Mouse (Mus musculus): Measurements from ENCODE around the gene Galnt15.
A peak's percentile ranks its signal among the peaks of the same experiment; 100 is the strongest.
"Not testable (repeated sequence)": the region's sequence is repeated elsewhere in the genome, so short reads cannot be mapped to it uniquely, and the experiment has no call there.

Galnt15 gene

DNA sequence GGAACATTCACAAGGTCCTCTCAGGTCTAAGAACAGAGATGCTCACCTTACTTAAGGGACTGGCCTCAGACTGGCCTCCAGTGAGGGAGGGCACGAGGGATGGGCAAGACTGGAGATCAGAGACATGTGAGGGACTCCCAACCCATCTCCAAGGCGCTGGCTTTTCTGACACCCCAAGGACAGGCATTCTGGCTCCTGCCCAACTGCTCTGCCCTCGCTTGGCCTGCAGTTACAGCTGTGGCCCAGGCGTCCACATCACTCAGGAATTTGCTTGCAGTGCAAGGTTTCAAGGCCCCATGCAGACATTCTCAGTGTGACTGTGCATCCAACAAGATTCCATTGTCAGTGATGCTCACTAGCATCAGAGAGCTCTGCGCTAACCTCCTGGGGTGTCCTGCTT, 7.7 kb downstream of the Galnt15 start:
- DNase-seq, result no peak

DNA sequence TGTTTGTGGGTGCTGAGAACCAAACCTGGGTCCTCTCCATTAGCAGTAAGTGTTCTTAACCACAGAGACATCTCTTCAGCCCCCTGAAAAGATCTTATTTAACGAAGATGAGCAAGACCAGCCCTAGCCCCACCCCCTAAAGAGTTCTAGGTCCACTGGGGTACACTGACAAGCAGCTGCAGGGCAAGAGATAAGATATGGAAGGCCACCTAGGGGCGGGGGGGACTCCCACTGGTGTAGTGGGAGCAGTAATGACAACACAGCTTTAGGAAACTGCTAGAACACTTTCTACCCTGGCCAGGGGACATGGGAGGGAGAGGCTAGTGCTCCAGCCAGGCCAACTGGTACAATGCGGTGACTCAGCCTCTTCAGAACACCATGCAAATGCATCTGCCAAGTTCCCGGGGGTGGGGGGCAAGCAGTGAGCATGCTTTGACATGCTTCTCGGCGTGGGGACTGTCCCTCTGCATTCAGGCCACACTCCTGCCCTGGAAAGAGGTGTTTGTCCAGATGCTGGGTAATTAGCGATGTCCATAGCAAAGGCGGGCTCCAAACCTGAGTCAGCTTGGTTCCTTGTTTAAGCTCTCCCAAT, 9.0 kb downstream of the Galnt15 start:
- no peak for DNase-seq

DNA sequence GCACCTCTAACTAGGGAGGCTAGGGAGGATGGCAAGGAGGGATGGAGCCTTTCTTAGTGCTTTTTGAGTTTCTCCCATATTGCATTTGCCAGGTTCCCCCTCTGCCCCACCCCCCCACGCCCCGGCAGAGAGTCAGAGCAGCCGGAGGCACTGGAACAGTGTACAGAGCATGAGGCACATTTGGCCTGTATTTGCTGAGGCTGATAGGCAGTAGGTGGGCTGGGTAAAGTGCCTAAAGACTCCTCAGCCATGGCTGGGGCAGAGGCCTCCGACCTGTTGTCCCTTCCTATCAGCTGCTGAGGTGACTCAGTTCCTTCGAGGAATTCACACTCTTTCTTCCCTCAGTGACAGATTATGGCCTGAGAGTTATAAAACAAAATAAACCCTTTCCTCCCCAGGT, 13.3 kb downstream of the Galnt15 start:
- DNase-seq, result no peak

DNA sequence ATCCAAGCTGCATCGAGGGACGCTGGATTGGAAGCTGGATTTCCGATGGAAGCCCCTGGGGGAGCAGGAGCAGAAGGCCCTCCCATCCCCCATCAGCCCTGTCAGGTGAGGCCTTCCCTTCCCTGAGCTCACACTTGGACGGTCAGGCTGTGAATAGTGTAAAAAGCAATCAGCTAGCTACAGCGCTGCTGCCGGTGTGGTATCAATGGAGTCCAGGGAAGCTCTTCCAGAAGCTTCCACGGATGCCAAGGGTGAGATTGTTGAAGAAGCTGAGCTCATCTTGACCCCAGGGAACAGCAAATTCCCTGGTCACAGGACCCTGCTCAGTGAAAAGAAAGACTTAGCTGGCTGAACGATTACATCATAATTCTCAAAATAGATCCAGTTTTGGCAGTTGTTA, 17.6 kb downstream of the Galnt15 start:
- no peak for DNase-seq

DNA sequence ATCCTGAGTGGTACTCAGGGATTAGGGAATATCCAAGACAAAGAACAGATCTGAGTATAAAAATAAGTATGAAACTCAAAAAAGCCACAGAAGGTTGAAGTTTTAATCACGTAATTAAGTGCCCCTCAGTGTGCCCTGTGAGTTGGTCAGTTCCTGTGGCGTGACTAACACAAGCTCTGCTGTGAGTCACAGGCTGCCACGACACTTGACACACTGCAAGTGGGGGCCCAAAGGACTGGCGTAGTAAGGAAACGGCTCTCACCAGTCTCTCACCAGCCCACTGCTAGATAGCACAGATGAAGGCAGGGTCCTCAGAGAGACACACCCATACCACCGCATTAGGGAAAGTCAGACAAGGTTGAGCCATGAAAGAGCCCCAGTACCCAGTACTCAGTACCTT, 21.4 kb downstream of the Galnt15 start:
- no peak for DNase-seq

DNA sequence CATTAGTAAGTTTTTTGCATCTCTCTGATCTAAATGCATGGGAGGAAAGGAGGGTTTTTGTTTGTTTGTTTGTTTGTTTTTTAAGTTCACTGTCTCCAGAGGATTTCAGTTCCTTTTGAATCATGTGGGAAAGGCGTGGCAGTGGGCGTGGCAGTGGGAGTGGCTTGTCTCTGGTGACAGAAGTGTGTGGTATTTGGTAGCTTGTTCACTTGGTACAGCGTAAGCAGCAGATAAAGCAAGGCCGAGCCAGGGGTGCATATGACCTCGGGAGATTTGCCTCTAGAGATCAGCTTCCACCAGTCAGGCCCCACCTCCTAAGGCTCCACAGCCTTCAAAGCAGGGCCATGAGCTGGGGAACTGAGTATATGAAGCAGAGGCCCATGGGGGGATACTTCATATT, 25.1 kb downstream of the Galnt15 start:
- DNase-seq, result no peak

DNA sequence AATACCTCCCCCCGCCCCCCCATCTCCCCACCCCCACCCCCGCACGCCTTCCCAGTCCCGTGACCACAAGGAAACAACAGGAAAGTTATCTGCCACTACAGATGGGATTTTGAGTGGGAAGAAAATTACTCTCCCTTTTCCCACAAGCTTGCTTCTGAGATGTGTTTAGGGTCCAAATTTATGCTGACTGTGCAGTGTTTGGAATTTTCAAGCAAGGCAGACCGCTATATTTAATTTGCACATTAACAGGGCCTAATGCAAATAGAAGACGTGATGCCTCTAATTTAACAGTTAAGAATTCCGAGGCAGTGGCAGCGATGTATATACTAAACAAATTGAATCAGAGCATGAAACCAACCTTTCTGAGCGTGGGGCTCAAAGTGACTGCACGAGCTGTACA, 26.0 kb downstream of the Galnt15 start:
- DNase-seq, result no peak

DNA sequence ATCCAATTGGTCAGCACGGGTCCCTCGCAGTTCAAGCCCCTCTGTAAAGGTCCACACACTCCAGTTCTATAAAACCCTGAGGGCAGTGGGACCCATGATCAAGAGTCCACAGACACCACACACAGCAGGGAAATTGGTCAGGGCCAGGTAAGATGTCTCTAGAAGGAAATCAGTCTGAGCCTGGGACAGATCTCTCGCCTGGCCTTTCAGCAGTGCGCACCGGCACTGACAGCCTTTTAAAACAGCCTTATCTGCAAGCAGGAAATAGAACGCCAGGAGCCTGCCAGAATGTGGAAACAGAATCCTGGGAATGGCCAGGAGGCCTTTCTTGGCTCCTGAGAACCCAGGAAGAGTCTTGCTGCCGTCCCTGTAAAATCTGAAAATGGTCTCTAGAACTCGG, 27.0 kb downstream of the Galnt15 start:
- no peak for DNase-seq

DNA sequence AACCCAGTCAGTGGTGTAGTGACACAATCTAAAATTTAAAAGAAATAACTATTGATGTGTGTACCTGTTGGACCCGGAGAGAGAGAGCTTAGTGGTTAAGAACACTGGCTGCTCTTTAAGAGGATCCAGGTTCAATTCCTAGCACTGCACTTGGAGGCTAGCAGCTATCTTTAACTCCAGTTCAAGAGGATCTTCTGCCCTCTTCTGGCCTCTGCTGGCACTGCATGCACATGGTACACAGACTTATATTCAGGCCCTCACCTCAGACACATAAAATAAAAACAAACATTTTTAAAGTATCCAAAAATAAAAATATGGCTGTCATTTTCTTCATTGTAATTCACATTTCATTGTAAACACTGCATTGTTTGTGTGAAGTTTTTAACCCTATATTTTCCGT, 27.9 kb downstream of the Galnt15 start:
- no peak for DNase-seq

DNA sequence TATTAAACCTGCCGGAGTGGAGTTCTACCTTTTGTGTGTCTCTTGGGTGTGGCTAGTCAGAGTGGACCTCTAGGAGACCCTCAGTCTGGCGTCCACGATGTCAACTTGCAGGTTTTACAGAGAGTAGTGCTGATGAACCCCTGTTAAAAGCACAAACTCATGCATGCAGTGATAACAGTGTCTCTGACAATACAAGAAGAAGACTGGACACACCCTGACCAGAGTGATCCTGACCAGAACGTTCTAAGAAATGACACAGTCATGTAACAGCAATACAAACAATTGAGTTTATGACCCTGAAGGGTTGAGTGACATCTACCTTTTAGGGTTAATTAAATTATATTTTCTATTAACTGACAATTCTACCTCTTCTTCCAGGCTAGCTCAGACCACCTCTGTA, 28.9 kb downstream of the Galnt15 start:
- DNase-seq, result no peak

DNA sequence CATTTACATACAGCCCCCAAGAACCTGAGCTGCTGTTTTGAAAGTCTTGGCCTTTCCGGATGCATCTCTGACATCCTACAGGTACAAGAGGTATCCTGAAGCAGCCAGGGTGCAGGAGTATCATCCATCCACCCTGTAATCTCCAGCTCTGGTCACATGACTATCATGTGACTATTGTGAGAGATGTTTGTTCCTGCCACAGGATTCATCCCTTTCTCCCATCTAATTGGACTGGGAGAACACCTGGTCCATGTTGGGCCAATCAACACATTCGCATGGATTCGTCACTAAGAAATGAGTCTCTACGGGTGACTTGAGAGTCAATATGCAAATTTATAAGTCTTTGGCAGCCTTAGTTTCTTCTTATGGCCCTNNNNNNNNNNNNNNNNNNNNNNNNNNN, 32.6 kb downstream of the Galnt15 start:
- no peak for DNase-seq

DNA sequence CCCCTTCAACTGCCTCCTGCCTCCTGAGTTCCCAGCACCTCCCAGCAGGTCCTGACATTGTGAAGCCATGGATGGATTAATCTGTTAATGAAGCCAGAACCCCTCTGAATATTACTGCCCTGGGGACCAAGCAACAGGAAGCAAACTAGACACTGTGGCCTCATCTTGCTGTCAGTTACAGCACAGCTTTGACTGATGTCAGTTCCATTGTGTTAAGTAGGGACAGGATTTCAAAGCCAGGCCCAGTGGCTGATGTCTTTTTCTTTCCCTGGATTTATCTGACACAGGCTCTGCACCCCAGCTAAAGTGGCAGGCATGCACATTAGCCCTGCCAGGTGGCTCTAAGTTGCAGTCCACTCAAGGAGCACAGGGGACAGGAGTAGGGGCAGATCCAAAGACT, 44.0 kb downstream of the Galnt15 start:
- DNase-seq, result no peak

DNA sequence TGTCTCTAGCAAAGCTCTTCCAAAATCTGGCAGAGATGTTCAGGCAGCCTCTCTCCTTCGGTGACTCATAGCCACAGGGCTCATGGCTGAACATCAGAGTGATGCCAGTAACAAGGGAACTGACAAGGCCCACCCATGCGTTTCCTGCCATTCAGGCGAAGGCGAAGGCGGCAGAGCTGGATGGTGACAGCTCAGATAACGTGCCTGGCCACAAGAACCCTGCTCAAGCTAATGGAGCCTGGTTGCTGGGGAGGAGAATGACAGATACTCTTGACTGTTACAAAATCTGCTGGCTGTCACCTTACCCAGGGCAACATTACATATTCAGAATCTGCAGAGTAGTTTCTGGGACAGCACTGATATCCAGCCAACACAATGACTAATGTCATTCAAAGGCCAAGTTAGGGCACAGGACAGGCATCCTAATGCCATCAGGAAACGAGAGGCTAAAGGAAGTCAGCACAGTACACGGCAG, 44.5 kb downstream of the Galnt15 start:
- peak; percentile 54 to 63 for DNase-seq

DNA sequence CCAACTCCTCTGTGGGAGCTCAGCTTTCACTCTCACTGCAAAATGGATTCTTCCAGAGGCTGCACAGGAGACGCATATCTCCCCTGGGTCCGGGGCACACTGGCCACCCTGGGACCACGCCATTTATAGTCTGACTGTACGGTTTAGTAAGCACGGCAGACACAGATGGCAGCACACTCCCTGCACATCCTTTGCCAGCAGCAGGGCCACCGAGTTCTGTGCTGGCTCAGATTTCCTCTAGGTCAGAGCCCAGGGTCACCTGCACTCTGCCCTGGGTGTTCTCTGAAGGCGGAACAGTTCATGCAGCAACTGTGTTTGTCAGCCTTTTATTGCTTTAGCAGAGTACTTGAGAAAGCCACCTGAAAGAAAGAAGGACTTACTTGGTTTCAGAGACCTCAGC, 45.1 kb downstream of the Galnt15 start:
- DNase-seq, result no peak

DNA sequence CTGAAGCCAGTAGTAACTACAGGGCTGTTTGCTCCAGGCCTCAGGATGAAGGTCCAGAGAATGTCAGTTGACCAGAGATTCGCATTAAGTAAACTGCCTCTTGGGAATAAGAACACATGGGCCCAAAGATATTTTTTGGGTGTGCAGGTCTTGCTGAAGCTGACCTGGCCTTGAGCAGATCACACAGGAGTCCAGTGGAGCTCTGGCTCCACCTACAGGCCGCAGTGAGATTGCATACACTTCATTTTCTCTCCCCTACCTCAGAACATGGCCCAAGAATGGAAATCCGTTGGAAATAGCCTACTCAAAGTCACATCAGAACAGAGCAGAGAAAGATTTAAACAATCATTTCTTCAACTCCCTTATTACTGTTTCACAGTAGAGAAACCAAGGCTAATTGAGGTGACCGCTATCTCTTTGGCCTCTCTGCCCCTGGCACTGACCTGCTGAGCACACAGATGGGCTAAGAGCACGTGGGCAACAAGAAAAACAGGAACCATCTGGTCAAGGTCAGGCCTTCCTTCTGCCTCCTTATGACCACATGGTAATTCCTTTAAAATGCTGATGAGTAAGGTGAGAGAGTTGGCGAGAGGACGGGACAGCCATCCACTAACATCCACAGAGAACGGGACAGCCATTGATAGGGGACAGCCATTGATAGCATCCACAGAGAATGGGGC, 48.2 kb downstream of the Galnt15 start:
- peak; percentile 44 to 53 for DNase-seq

DNA sequence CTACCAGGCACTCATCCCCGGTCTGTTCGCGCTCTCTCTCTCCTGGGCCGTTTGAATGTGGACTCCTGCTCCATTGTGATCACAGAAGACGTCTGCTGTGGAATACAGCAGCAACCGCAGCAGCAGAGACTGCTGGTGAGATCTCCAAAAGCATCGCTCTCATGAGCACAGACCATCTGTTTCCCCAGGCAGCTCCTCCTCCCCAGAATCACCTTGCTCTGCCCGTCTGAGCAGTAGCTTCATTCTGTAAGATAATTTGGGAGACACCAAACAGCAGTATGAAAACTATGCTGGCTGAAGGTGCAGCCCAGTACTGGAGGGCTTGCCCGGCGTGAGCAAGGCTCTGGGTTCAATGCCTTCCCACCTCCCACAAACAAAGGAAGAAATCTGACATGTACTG, 52.2 kb downstream of the Galnt15 start:
- DNase-seq, result no peak

DNA sequence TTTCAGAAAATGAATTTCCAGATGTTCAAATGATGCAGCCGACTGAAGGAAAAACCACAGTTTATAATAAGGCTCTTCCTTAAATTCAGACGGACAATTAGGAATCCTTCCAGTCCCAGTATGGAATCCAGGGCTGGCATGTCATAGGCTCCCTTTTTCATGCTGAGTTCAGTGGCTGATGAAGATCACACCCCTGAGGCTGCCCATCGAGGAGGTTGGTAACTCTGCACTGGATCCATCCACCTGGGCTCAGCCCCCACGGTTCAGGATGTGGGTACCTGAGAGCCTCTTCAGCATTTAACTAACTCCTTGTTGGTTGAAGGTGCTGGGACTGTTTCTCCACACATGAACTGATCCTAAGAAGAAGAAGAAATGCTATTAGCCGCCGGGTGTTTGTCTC, 54.1 kb downstream of the Galnt15 start:
- DNase-seq, result no peak

DNA sequence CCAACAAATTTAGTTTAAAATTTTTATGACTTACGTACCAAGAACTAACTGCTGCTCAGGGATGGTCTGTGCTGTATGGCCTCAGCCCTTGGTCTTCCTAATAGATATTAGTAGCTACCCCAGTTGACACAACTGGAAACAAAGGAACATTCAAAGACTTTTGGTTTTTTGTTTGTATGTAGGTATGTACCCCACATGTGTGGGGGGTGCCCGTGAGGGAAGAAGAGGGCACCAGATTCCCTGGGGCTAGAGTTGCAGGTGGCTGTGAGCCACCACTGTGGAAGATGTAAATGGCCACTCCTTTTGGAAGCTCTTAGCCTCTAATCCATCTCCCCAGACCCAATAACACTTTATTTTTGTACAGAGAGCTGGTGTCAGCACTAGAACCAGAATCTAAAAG, 54.7 kb downstream of the Galnt15 start:
- no peak for DNase-seq

DNA sequence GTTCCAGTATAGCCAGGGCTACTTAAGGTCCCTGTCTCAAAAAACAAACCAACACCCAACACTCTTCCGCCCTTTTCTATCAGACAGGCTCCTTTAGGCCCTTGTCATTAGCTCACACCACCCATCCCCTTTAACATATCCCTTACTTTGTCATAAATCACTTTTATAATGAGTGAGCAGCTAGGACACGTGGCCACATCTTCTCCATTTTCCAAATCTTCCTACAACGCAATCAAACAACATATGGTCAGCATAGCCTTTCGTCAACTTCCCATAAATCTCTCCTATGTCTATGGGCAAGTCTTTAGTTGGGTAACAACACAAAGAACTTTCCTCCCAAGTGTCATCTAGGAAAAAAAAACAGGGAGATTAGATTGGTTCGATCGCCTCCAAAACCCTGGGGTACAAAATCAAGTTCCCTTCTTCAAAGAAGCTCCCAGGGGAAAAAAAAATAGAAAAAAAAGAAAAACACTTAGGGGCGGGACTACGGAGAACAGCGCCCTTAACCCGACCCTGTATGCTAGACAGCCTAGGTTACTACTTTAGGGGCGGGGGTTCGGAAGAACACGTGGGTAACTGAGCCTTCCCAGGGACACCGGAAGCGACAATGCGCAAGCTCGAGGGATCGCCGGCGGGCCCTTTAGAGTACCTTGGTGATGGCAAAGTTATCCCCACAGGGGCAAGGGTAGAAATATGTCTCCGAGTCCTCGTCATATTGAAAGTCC, 56.1 kb downstream of the Galnt15 start, which contains the start of gene Oxnad1:
Gene Oxnad1, plus strand, starts transcription at position 614 of the 725 bp plus-strand sequence.
- peak in 1 of 2 experiments; percentile 91 for DNase-seq

DNA sequence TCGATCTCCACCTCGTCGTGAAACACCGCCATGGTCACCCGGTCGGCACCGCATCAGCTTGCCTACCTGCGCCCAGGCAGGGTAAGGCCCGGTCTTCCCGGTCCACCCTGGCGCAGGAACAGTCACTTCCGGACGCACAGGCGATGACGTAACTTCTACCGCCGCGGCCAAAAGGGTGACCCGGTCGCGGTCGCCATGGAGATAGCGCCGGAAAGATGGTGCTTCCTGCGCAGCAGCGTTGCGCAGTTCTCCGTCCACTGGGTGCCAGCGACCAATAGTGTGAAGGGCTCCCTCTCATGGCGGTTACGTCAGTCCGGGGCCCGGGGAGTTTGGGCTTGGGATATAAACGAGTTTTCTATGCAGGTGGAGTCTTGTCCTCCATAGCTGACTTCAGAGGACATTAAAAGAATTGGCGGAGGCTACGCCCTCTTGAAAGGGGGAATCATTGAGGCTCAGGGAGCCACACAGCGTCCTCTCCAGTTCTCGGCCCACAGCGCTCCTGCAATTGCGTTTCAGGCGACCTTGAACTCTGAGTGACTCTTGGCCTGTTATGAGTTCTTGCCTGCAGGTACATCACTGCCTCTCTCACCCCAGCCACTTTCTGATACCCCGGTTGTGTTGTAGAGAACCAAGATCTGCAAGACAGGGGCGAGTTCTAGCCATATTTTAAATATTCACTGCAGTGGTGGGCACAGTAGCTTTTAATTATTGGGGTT, 56.9 kb downstream of the Galnt15 start, which contains the start of gene Dph3:
Gene Dph3, minus strand, starts transcription at position 244 of the 716 bp plus-strand sequence.
- DNase-seq, result peak; percentile 99

DNA sequence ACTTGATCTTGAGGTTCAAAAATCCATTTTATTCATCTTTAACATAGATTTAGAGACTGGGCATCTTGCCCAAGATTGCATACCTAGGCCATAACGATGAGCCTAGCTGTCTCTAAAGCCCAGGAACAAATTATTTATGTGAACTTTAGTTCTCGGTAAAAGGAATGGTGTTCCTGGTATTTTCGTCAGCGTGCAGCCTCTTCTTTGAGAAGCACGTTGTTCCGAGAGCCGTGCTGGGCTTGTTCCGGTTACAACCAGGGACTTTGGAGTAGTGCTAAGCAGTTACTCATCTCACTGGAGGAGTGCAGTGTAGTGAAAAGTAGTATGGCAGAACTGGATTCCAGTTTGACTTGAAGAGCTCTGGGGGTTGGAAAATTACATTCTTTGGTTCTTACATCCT, 57.4 kb downstream of the Galnt15 start:
- no peak for DNase-seq

DNA sequence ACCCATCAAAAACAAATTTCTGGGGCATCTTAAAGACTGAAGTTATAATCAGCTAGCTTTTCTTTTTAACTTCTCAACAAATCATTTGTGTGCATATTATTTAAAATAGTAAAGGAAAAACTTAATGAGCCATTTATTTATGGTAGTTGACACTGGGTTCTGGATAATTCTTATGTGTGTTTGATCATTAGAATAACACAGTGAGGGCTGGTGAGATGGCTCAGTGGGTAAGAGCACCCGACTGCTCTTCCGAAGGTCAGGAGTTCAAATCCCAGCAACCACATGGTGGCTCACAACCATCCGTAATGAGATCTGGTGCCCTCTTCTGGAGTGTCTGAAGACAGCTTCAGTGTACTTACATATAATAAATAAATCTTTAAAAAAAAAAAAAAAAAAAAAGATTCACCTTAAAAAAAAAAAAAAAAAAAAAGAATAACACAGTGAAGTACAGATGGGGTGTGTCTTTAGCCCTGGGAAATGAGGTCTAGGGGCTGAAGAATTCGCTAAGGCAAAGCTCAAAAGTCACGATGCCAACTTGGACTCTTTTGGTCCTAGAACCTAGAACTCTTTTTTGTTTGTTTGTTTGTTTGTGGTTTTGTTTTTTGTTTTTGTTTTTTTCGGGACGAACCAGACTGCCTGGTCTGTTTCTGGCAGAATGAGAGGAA, 58.9 kb downstream of the Galnt15 start:
- not testable (repeated sequence) for DNase-seq

DNA sequence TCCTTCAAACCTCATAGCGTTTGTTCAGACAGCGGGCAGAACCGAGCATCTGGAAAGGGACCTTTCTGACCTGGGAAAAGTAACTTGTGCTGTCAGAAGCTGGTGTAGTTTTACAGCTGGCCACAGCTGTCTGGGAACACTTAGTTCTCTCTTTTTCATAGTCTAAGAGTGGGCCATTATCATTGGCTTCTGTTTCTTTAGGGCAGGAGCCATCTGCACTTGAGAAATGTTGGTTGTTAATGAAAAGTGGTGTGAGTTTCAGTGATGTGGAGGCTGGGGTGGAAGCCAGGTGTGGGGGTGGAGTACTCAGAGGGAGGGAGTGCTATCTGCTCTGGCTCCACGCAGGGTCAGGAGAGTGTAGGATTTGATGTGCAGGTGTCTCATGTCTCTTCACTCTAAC, 62.3 kb downstream of the Galnt15 start:
- DNase-seq, result no peak
